Mouse (Mus musculus): ENCODE data around the gene Prkce. TPM values are rescaled to one million over a fixed set of nuclear protein-coding genes. Genes with fewer than 3 reads are reported as not detected.
A peak's percentile ranks its signal among the peaks of the same experiment; 100 is the strongest.
"Not testable (repeated sequence)": the region's sequence is repeated elsewhere in the genome, so short reads cannot be mapped to it uniquely, and the experiment has no call there.

Gene Prkce
- total RNA-seq, 2 experiments from 2014 or later = 21.2 to 25.2 TPM

GRCm38 (mm10) chr17:86460645-86461430 lies 293.3 kb downstream of the Prkce start:
- no peak for DNase-seq
- intact Hi-C loops (cut with DNase I) = no loop called here

GRCm38 (mm10) chr17:86463369-86463768 lies 295.8 kb downstream of the Prkce start:
- no peak for DNase-seq
- intact Hi-C loops (cut with DNase I) = no loop called here

GRCm38 (mm10) chr17:86464197-86464596 lies 296.6 kb downstream of the Prkce start:
- intact Hi-C loops (cut with DNase I) = no loop called here
- no peak for DNase-seq

GRCm38 (mm10) chr17:86464689-86465363 lies 297.2 kb downstream of the Prkce start:
- DNase-seq = no peak
- intact Hi-C loops (cut with DNase I) = no loop called here

GRCm38 (mm10) chr17:86465865-86466264 lies 298.3 kb downstream of the Prkce start:
- intact Hi-C loops (cut with DNase I) = no loop called here

GRCm38 (mm10) chr17:86466412-86466811 lies 298.8 kb downstream of the Prkce start:
- DNase-seq = no peak
- intact Hi-C loops (cut with DNase I) = no loop called here

More at GRCm38 (mm10) chr17:86465865-86466264, 298.3 kb downstream of the Prkce start:
- DNase-seq = no peak

- intact Hi-C loops (cut with DNase I) = no loop called here
- no peak for DNase-seq
These were observed 299.3 kb downstream of the Prkce start for GRCm38 (mm10) chr17:86466871-86467270.

- intact Hi-C loops (cut with DNase I) = no loop called here
- DNase-seq = no peak
These were observed 299.8 kb downstream of the Prkce start for GRCm38 (mm10) chr17:86467291-86467898.

- intact Hi-C loops (cut with DNase I) = no loop called here
These were observed 300.4 kb downstream of the Prkce start for GRCm38 (mm10) chr17:86467967-86468366.

GRCm38 (mm10) chr17:86470160-86470559 lies 302.6 kb downstream of the Prkce start:
- DNase-seq = no peak
- intact Hi-C loops (cut with DNase I) = no loop called here

More at GRCm38 (mm10) chr17:86467967-86468366, 300.4 kb downstream of the Prkce start:
- DNase-seq = no peak

- peak in 1 of 2 experiments; percentile 22 for DNase-seq
- intact Hi-C loops (cut with DNase I) = no loop called here
These were observed 304.1 kb downstream of the Prkce start for GRCm38 (mm10) chr17:86471684-86472083.

GRCm38 (mm10) chr17:86476674-86477073 lies 309.1 kb downstream of the Prkce start:
- intact Hi-C loops (cut with DNase I) = no loop called here
- no peak for DNase-seq

- intact Hi-C loops (cut with DNase I); DNase-seq: not testable (repeated sequence)
These were observed 309.8 kb downstream of the Prkce start for GRCm38 (mm10) chr17:86477401-86477800.

- intact Hi-C loops (cut with DNase I) = no loop called here
- DNase-seq = no peak
These were observed 311.8 kb downstream of the Prkce start for GRCm38 (mm10) chr17:86479406-86479805.

GRCm38 (mm10) chr17:86482675-86483074 lies 315.1 kb downstream of the Prkce start:
- intact Hi-C loops (cut with DNase I) = loop anchor here (10.0 kb wide), 1 partner anchor 772 kb away; no protein-coding TSS in a partner anchor
- no peak for DNase-seq

GRCm38 (mm10) chr17:86484087-86484737 lies 316.6 kb downstream of the Prkce start:
- intact Hi-C loops (cut with DNase I) = loop anchor here (1.0 to 10.0 kb wide), 2 partner anchors 422 to 771 kb away; no protein-coding TSS in a partner anchor
- peak; percentile 83 to 84 for DNase-seq

- intact Hi-C loops (cut with DNase I) = loop anchor here (10.0 kb wide), 1 partner anchor 768 kb away; no protein-coding TSS in a partner anchor
- DNase-seq = no peak
These were observed 319.1 kb downstream of the Prkce start for GRCm38 (mm10) chr17:86486657-86487056.

GRCm38 (mm10) chr17:86487450-86487849 lies 319.9 kb downstream of the Prkce start:
- intact Hi-C loops (cut with DNase I) = loop anchor here (10.0 kb wide), 1 partner anchor 767 kb away; no protein-coding TSS in a partner anchor
- no peak for DNase-seq

GRCm38 (mm10) chr17:86489827-86490226 lies 322.2 kb downstream of the Prkce start:
- DNase-seq = no peak
- intact Hi-C loops (cut with DNase I) = loop anchor here (10.0 kb wide), 1 partner anchor 765 kb away; no protein-coding TSS in a partner anchor

- intact Hi-C loops (cut with DNase I) = no loop called here
- DNase-seq = no peak
These were observed 324.8 kb downstream of the Prkce start for GRCm38 (mm10) chr17:86492376-86492775.
